Mouse (Mus musculus) hematopoietic stem cell, adult 5-6 weeks (primary cell): Measurements from ENCODE around the gene Nhej1. TPM values are rescaled to one million over a fixed set of nuclear protein-coding genes. Genes with fewer than 3 reads are reported as not detected.

Experiments used
- ATAC-seq, 2 experiments: fragments of 125-278 bp in 1 of 2; replicated peaks in 1 of 2; 2 replicates each; pipeline ENCODE4 v1.8.0; 2016 to 2017; ENCODE audit warnings: inconsistent platforms in 2 of 2, mild to moderate bottlenecking in 2 of 2, moderate number of reproducible peaks in 2 of 2, low read depth in 1 of 2, moderate TSS enrichment in 1 of 2; ENCODE audit not compliant: low FRiP score in 2 of 2, poor library complexity in 2 of 2, severe bottlenecking in 2 of 2, insufficient read depth in 1 of 2, low TSS enrichment in 1 of 2
- total RNA-seq: library from RNA; stranded (forward); fragments of 172-1452, 232-1000 nt; gene quantifications from 2 replicates; pipeline ENCODE4 v1.2.3, GENCODE M21; 2017

The Nhej1 gene
- total RNA-seq, 1 experiment from 2014 or later, result 6.5 TPM

- no peak for ATAC-seq
Observed at GRCm38 (mm10) chr1:75010817-75011216, 114.2 kb downstream of the Nhej1 start.

GRCm38 (mm10) chr1:75010203-75010602 is 114.8 kb downstream of the Nhej1 start:
- no peak for ATAC-seq

- no peak for ATAC-seq
Observed at GRCm38 (mm10) chr1:75006016-75006415, 119.0 kb downstream of the Nhej1 start.

- ATAC-seq, result no peak
Observed at GRCm38 (mm10) chr1:75001183-75001582, 123.8 kb downstream of the Nhej1 start.

GRCm38 (mm10) chr1:75000496-75000895 is 124.5 kb downstream of the Nhej1 start:
- peak in 1 of 2 experiments; percentile 32; a peak in 1 of 4 replicates for ATAC-seq

- no peak for ATAC-seq
Observed at GRCm38 (mm10) chr1:74999173-74999572, 125.8 kb downstream of the Nhej1 start.

- peak; percentile 32 to 46; a peak in 3 of 4 replicates for ATAC-seq
Observed at GRCm38 (mm10) chr1:74997231-74997630, 127.8 kb downstream of the Nhej1 start.

GRCm38 (mm10) chr1:74977001-74977400 is 148.0 kb downstream of the Nhej1 start:
- ATAC-seq, result no peak

GRCm38 (mm10) chr1:74975936-74976335 is 149.1 kb downstream of the Nhej1 start:
- ATAC-seq, result no peak

GRCm38 (mm10) chr1:74973590-74973989 is 151.4 kb downstream of the Nhej1 start:
- ATAC-seq, result no peak

GRCm38 (mm10) chr1:74971353-74972050 is 153.5 kb downstream of the Nhej1 start:
- no peak for ATAC-seq

- no peak for ATAC-seq
Observed at GRCm38 (mm10) chr1:74967962-74968580, 156.9 kb downstream of the Nhej1 start.

GRCm38 (mm10) chr1:74964494-74965215 is 160.3 kb downstream of the Nhej1 start:
- peak; percentile 80 to 85 for ATAC-seq

GRCm38 (mm10) chr1:74962853-74963227 is 162.2 kb downstream of the Nhej1 start:
- no peak for ATAC-seq

GRCm38 (mm10) chr1:74962126-74962852 is 162.7 kb downstream of the Nhej1 start:
- ATAC-seq, result no peak

- ATAC-seq, result no peak
Observed at GRCm38 (mm10) chr1:74961722-74962121, 163.3 kb downstream of the Nhej1 start.

- ATAC-seq, result no peak
Observed at GRCm38 (mm10) chr1:74960059-74960458, 164.9 kb downstream of the Nhej1 start.
